Mouse (Mus musculus) heart, embryonic 16.5 days (tissue): ENCODE results near the gene Hpn. TPM values are rescaled to one million over a fixed set of nuclear protein-coding genes. Genes with fewer than 3 reads are reported as not detected.
A peak's percentile ranks its signal among the peaks of the same experiment; 100 is the strongest.

Experiments used
- ATAC-seq: fragments of 200-750 bp; cut with Nextera tagmentation; replicated peaks from 2 replicates; pipeline ENCODE4 v1.8.0; 2017; ENCODE audit warnings: moderate number of reproducible peaks; ENCODE audit not compliant: insufficient read depth, low FRiP score; ENCODE audit errors: extremely low read depth
- H3K27ac ChIP-seq: fragments of 300-500 bp; sonication (generic); 2 replicates; pipeline ENCODE4 v1.5.1; 2014; ENCODE audit warnings: mild to moderate bottlenecking, low read length, control low read depth, moderate library complexity
- H3K27me3 ChIP-seq: fragments of 300-500 bp; sonication (generic); 2 replicates; pipeline ENCODE4 v1.6.1; 2014; ENCODE audit warnings: low read length, mixed read lengths; ENCODE audit not compliant: control insufficient read depth, insufficient read depth
- H3K36me3 ChIP-seq: fragments of 300-500 bp; sonication (generic); 2 replicates; pipeline ENCODE4 v1.6.1; 2014; ENCODE audit not compliant: control insufficient read depth, insufficient read depth
- H3K4me1 ChIP-seq: fragments of 300-500 bp; sonication (generic); 2 replicates; pipeline ENCODE4 v1.6.1; 2014; ENCODE audit warnings: low read length, mixed read lengths; ENCODE audit not compliant: control insufficient read depth, insufficient read depth
- H3K4me2 ChIP-seq: fragments of 300-500 bp; sonication (generic); 2 replicates; pipeline ENCODE4 v1.6.1; 2014; ENCODE audit warnings: low read depth, mild to moderate bottlenecking, control low read depth, low read length
- H3K4me3 ChIP-seq: fragments of 300-500 bp; sonication (generic); 2 replicates; pipeline ENCODE4 v1.5.1; 2014; ENCODE audit warnings: mild to moderate bottlenecking, control low read depth, low read length
- H3K9ac ChIP-seq: fragments of 300-500 bp; sonication (generic); 2 replicates; pipeline ENCODE4 v1.6.1; 2014; ENCODE audit warnings: low read length, control low read depth
- H3K9me3 ChIP-seq: fragments of 300-500 bp; sonication (generic); replicated peaks from 2 replicates; pipeline ENCODE4 v1.6.1; 2016; ENCODE audit warnings: low read length; ENCODE audit not compliant: control insufficient read depth
- WGBS: fragments of 180-500 bp; shearing (Covaris S2); extraction: QIAGEN DNeasy Blood & Tissue Kit; methylation state at CpG from one replicate; pipeline ENCODE4 v1.1.7; 2014; 5-methylcytosine and 5-hydroxymethylcytosine counted together
- polyA plus RNA-seq: library from polyadenylated mRNA; unstranded; fragments of >200 nt; fragmentation: Nextera tagmentation; extraction: Ambion mirVana; gene quantifications from 2 replicates; pipeline ENCODE4 v1.2.1, GENCODE M21; 2015

The Hpn gene
- polyA plus RNA-seq, 1 experiment from 2014 or later, result 2.6 TPM

DNA sequence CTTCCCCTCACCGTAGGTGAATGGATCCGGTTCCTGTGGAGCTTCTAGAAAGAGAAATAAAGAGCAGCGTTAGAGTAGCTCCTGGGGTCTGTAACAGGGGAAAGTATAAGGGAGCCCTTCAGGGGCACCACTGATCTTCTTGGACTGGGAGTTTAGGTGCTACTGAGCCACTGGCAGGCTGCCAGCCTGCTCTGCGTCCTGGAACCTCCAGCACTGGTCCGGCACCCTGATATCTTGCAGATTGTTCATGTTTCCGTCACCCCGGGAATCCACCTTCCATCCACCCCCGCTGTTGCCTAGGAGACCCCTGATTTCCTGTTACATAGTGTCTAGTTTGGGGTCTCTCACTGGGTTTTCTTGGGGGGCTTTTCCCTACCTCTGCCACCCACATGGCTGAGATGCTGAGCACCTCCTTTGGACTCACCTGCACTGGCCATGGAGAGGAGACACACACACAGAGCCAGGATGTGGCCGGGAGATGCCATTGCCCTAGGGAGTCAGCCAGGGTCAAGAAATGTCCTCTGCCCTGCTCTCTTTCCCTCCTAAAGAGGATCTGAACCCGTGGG is 61.1 kb downstream of the Hpn start:
- peak overlapping the region; percentile 76 for H3K4me2 ChIP-seq

DNA sequence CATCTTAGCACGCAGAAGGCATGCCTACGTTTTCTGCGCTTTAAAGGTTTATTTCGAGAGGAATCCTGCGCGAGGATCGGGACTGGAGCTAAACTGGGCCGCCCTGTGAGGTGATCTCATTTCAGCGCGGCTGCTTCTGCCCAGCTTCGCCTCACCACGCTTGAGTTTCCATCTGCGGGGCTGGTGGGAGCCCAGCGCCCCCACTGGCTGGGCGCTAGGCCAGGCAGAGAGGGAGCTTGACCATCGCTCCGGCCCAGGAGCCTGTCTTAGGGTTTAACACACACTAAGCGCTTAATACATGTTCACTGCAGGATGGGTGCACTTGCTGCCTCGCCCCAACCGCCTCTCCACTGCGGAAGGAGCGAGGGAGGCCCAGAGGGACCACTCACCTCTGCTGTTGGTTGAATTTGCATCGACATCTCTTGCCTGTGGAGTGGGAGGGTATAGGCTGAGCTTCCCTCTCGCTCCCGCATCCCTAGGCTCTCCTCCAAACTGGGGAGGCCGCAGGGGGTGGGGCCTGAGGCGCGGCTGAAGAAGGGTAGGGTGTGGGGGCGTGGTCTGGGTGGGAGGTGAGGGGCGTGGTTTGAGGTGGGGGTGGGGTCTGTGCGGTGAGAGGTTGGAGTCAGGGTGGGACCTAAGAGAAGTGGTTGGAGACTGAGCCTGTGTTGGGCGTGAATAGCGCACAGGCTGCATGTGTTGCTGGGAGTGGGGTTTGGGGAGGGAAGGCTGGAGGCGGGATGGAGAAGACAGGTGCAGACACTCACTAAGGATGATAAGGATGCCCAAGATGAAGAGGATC is 62.3 kb downstream of the Hpn start:
- H3K9ac ChIP-seq, result peak overlapping the region; percentile 50
- ATAC-seq, result peak; percentile 4; the same call in 1 of the 2 replicates
- H3K36me3 ChIP-seq, result no peaks in the 10 kb centered on the region
- no peaks in the 10 kb centered on the region for H3K9me3 ChIP-seq
- H3K27ac ChIP-seq, result peak overlapping the region; percentile 4; the same call in 1 of the 2 replicates
- H3K4me1 ChIP-seq, result peaks cover 42% of the 10 kb centered on the region
- peak overlapping the region; percentile 57 for H3K4me3 ChIP-seq
- 3% methylated on average over 34 of the region's 34 CpGs for WGBS
- peaks cover 26% of the 10 kb centered on the region for H3K27me3 ChIP-seq
- peak overlapping the region; percentile 76 for H3K4me2 ChIP-seq

More for the DNA sequence above, 61.1 kb downstream of the Hpn start:
- Histone ChIP-seq H3K36me3 (no peaks in the 10 kb centered on the region), H3K9ac (peak overlapping the region; percentile 84), H3K27me3 (peaks cover 26% of the 10 kb centered on the region), H3K27ac (peak overlapping the region; percentile 98), H3K4me1 (peaks cover 44% of the 10 kb centered on the region), H3K4me3 (peak overlapping the region; percentile 57), H3K9me3 (no peaks in the 10 kb centered on the region)
- ATAC-seq, result no peak
- WGBS, result 18% methylated on average over 10 of the region's 10 CpGs

DNA sequence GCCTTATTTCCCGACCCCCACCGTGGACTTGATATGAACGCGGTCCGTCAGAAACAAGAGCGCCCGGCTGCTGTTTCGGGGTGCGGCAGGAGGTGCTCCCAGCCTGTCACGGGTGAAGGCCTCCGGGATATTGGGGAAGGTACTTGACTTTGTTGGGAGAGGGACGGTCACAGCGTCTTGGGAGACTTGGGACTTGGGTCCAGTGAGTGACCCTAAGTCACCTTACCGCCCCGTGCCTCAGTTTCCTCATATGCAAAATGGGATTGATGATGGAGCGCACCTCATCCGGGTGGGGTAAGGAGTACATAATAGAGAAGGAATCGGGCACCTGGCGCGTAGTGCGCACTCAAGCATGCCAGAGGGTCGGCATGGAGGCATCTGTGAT is 62.8 kb downstream of the Hpn start:
- no peak overlapping the region; the same call in 1 of the 2 replicates for H3K27ac ChIP-seq
- no peaks in the 10 kb centered on the region for H3K36me3 ChIP-seq
- no peaks in the 10 kb centered on the region for H3K9me3 ChIP-seq
- no peak for ATAC-seq
- peak overlapping the region; percentile 76 for H3K4me2 ChIP-seq
- peaks cover 26% of the 10 kb centered on the region for H3K27me3 ChIP-seq
- peak overlapping the region; percentile 50 for H3K9ac ChIP-seq
- WGBS, result 12% methylated on average over 22 of the region's 22 CpGs
- H3K4me3 ChIP-seq, result peak overlapping the region; percentile 57
- peaks cover 42% of the 10 kb centered on the region for H3K4me1 ChIP-seq

DNA sequence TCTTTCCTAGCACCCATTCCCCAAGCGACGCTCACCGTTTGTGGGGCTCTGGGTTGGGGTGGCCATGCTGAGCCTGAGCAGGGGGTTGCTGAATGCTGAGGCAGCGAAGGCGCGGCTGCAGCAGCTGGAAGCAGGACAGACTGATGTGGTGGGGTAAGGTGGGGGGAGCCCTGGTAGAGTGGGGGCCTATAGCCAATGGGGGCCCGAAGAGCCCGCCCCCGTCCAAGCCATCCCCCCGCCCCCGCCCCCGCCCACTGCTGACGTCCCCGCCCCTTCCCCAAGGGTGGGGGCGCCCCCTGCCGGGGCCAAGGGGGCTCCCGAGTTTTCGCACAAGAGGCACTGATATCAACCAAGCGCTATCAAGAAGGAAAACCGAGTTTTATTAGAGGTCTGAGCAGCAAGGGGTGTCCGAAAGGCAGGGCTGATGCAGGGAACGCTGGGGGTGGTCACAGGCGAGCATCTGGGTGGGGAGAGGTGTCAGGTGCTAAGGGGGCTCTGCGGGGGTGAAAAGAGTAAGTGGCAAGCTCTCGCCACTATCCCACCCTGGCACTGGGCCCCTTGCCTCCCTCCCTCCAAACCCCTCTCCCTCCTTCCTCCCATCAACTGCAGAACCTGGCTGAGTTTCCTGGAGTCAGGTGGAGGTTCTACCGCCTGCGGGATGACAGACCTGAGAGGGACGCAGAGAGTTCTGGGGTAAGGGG is 63.6 kb downstream of the Hpn start, which contains the start of gene Fxyd7:
Fxyd7 (minus strand) TSS at position 147 of the 701 bp plus-strand sequence.
- H3K9me3 ChIP-seq, result no peaks in the 10 kb centered on the region
- ATAC-seq, result no peak
- H3K4me1 ChIP-seq, result peaks cover 42% of the 10 kb centered on the region
- peaks cover 26% of the 10 kb centered on the region for H3K27me3 ChIP-seq
- H3K4me3 ChIP-seq, result peak within 1 kb of the TSS; percentile 57
- 13% methylated on average over 27 of the region's 28 CpGs for WGBS
- no peaks in the 10 kb centered on the region for H3K36me3 ChIP-seq
- H3K4me2 ChIP-seq, result peak within 1 kb of the TSS; percentile 76
- H3K9ac ChIP-seq, result peak within 1 kb of the TSS; percentile 50
- no peak within 1 kb of the TSS for H3K27ac ChIP-seq

DNA sequence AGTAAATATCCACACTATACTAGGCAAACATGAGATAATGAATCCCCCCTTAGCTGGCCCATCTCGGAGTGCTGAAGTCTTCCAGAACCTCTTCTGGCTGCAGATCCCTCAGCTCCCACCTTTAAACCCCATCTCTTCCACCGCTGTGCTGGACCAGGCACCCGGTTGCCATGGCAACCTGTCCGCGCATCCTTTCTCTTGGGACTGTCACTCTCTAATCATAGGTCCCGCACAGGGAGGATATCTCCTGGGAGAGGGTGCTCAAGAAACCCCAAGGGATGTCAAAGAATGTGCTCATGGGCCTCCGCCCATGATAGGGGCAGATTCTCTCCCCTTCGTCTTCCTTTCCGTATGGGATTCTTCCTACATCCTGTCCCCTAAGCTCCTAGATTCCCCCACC is 64.2 kb downstream of the Hpn start:
- Histone ChIP-seq H3K4me3 (peak overlapping the region; percentile 7; the same call in 1 of the 2 replicates), H3K27ac (no peak overlapping the region), H3K36me3 (no peaks in the 10 kb centered on the region), H3K9ac (no peak overlapping the region), H3K4me2 (peak overlapping the region; percentile 76), H3K9me3 (no peaks in the 10 kb centered on the region), H3K4me1 (peaks cover 40% of the 10 kb centered on the region), H3K27me3 (peaks cover 26% of the 10 kb centered on the region)
- WGBS, result 16% methylated on average over 9 of the region's 9 CpGs
- ATAC-seq, result no peak

DNA sequence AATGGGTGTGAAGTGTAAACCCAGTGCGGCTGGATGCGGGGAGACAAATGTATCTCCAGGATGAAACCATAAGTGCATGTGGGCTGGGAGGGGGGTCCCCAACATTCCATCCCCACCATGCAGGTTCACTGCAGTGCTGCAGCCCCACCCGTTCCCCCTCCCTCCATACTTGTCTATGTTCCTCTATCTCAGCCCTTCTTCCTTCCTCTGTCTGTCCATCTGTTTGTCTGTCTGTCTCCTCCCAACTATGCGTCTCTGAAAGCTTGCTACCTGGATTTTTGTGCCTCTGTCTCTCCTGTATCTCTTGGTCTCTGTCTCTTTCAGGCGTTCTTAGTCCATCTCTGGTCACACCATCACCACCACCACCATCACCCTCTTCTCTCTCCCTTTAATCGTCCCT is 64.6 kb downstream of the Hpn start:
- H3K4me1 ChIP-seq, result peaks cover 40% of the 10 kb centered on the region

DNA sequence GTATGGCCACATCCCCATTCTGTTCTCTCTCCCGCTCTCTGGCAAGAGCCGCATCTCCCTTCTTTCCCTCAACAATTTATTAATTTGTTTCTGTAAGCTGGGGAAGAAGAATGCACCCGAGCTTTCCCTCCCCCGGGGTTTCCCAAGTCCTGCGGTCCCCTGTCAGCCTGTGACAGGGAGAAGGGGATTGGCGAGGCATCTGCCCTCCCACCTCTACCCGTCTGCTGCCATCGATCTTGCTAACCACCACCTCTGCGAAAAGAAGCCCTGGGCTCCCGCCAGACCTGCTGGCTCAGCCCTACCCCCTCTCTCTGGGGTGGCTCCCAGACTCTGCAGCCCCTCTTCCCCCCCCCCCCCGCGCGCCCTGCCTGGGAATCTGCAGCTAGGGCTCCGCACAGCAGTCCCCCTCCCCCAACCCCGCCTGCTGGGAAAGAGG is 65.2 kb downstream of the Hpn start:
- 9% methylated on average over 10 of the region's 15 CpGs for WGBS
- Histone ChIP-seq H3K4me2 (no peak overlapping the region), H3K36me3 (no peaks in the 10 kb centered on the region), H3K9me3 (no peaks in the 10 kb centered on the region), H3K4me1 (peaks cover 40% of the 10 kb centered on the region), H3K27ac (no peak overlapping the region), H3K4me3 (no peak overlapping the region), H3K9ac (no peak overlapping the region), H3K27me3 (peaks cover 26% of the 10 kb centered on the region)
- no peak for ATAC-seq

More for the DNA sequence above, 64.6 kb downstream of the Hpn start:
- Histone ChIP-seq H3K27ac (no peak overlapping the region), H3K9me3 (no peaks in the 10 kb centered on the region), H3K4me3 (no peak overlapping the region), H3K27me3 (peaks cover 26% of the 10 kb centered on the region), H3K9ac (no peak overlapping the region), H3K4me2 (no peak overlapping the region), H3K36me3 (no peaks in the 10 kb centered on the region)
- 20% methylated on average over 6 of the region's 6 CpGs for WGBS
- ATAC-seq, result no peak

DNA sequence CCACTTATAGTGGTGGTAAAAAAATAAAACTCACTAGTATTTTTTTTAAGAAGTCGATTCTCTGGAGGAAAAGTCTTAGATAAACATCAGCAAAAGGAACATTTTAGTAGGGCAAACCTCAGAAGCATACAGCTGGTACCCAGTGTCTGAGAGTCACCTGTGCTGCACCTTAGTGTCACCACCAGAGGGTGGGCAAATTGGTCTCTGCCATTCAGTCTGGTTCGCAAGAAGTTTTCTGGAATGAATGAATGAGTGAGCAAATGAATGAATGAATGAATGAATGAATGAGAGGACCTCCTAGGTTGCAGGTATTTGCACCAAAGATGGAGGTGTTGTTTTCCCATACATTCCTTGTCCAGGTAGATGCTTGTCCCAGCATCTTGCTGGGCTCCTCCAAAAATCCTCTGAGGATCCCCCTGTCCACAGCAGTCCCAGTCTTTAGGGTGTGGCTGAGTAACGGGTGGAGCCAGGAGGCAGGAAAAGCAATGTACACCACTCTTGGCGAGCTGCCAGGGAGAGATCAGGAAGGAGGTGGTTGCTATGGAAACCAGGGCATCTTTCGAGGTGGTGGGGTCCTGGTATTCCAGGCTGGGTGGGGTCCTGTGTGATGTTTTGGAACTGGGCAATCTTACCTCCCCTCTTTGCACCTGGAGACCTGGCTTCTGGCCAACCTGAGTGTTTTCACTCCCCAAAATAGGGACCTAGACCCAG is 65.8 kb downstream of the Hpn start:
- Histone ChIP-seq H3K9ac (no peak overlapping the region), H3K27me3 (peaks cover 27% of the 10 kb centered on the region), H3K4me3 (no peak overlapping the region), H3K4me1 (peaks cover 40% of the 10 kb centered on the region), H3K36me3 (no peaks in the 10 kb centered on the region), H3K9me3 (no peaks in the 10 kb centered on the region), H3K4me2 (no peak overlapping the region), H3K27ac (no peak overlapping the region)
- no peak for ATAC-seq
- WGBS, result 34% methylated on average over 5 of the region's 5 CpGs
